Mouse (Mus musculus): ENCODE results near the gene Gprc5a. TPM values are rescaled to one million over a fixed set of nuclear protein-coding genes. Genes with fewer than 3 reads are reported as not detected.

The Gprc5a gene
- polyA plus RNA-seq, 1 experiment from 2014 or later, result 5.1 TPM

Other genes with a start within 250 kb of the Gprc5a start
- 1.6 and 1.8 TPM in 2 replicates for gene Crebl2, start 235.5 kb upstream of the Gprc5a start, polyA plus RNA-seq (2015; fragmentation: Nextera tagmentation; extraction: Ambion mirVana)
- 8.5 and 8.6 TPM in 2 replicates for gene Gpr19, start 167.1 kb upstream of the Gprc5a start, polyA plus RNA-seq (2015; fragmentation: Nextera tagmentation; extraction: Ambion mirVana)
- gene Cdkn1b, start 145.2 kb upstream of the Gprc5a start, polyA plus RNA-seq (2015; fragmentation: Nextera tagmentation; extraction: Ambion mirVana), result 14.4 and 17.4 TPM in 2 replicates
- 6.8 and 7.8 TPM in 2 replicates for gene Apold1, start 83.9 kb upstream of the Gprc5a start, polyA plus RNA-seq (2015; fragmentation: Nextera tagmentation; extraction: Ambion mirVana)
- 62.9 and 70.6 TPM in 2 replicates for gene Ddx47, start 54.0 kb upstream of the Gprc5a start, polyA plus RNA-seq (2015; fragmentation: Nextera tagmentation; extraction: Ambion mirVana)
- not detected in 2 replicates for gene Gprc5d, start 52.6 kb downstream of the Gprc5a start, polyA plus RNA-seq (2015; fragmentation: Nextera tagmentation; extraction: Ambion mirVana)
- 8.0 and 8.4 TPM in 2 replicates for gene Fam234b, start 132.3 kb downstream of the Gprc5a start, polyA plus RNA-seq (2015; fragmentation: Nextera tagmentation; extraction: Ambion mirVana)
- 14.5 and 15.9 TPM in 2 replicates for gene Hebp1, start 132.4 kb downstream of the Gprc5a start, polyA plus RNA-seq (2015; fragmentation: Nextera tagmentation; extraction: Ambion mirVana)
- 0.51 and 0.56 TPM in 2 replicates for gene Gsg1, start 188.7 kb downstream of the Gprc5a start, polyA plus RNA-seq (2015; fragmentation: Nextera tagmentation; extraction: Ambion mirVana)
- gene Pbp2, start 244.8 kb downstream of the Gprc5a start, polyA plus RNA-seq (2015; fragmentation: Nextera tagmentation; extraction: Ambion mirVana), result not detected in 2 replicates